Mouse (Mus musculus): ENCODE measurements around the gene Zbtb24.
A peak's percentile ranks its signal among the peaks of the same experiment; 100 is the strongest.
"Not testable (repeated sequence)": the region's sequence is repeated elsewhere in the genome, so short reads cannot be mapped to it uniquely, and the experiment has no call there.

Gene Zbtb24

GRCm38 (mm10) chr10:41450137-41450670 lies at the start of gene Zbtb24:
Zbtb24 (plus strand) TSS chr10:41450383.
- DNase-seq (ENCODE audit: low spot score in 2 of 2) = peak; percentile 93 to 94

DNA sequence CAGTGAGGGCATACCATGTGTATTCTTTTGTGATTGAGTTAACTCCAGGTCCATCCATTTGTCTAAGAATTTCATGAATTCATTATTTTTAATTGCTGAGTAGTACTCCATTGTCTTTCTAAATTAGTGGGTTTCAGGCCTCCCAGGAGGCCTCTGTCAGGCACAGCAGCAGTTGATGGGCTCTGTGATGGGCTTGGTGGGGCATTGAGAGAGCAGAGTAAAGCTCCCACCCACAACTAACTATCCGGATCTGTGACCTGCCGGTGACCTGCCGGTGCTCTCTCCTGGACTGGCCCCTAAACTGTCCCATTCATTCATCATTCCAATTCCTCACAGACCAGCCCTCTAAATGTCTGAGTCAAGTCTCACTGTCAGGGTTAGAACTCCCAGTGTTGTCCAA lies 49.1 kb upstream of the Zbtb24 start:
- no peak for DNase-seq (ENCODE audit: low spot score in 2 of 2)

DNA sequence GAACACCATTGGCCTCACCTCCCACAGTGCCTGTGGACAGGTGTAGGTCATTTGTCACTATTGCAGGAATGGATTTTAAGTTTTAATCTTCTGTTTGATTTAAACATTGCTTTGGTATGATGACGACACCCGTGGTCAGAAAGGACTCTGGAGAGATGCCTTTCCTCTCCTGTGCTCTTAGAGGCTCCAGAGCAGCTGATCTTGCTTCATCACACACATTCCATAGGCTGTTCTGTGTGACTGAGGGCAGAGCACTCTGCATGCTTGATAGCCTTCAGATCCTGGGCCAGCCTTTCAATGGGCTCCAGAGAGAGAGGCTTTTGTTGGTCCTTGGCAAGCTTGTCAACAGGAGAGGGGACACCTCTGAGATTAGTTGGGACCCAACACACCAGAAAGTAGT lies 46.8 kb upstream of the Zbtb24 start:
- no peak for DNase-seq (ENCODE audit: low spot score in 2 of 2)

DNA sequence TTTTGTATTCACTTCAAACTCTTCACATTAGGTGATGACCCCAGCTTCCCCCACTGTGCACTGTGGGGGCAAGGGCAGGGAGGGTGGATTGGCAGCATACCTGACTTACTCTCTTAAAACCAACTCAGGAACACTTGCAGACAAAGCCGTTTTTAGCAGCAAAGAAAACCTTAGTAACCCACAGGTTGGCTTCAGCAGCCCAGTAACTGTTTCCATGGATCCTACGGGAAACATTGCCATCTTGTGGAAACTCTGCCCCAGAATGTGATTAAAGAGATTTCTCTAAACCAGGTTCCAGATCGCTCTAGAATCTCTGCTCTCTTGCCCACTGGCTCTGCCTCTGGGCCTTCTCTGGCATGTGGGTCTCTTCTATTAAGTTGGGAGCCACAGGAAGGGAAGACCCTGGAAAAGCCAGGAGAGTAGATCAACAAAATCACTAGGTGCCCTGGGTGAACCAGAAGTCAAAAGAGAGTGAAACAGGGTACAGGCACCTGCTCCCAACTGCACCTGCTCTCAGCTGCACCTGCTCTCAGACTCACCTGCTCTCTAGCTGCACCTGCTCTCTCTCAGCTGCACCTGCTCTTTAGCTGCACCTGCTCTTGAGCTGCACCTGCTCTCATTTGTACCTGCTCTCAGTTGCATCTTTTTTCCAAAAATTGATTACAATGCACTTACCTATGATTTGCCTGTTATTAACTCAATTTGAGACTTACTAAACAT lies 46.1 kb upstream of the Zbtb24 start:
- peak; percentile 38 to 39 for DNase-seq (ENCODE audit: low spot score in 2 of 2)

GRCm38 (mm10) chr10:41410176-41410575 lies 40.0 kb upstream of the Zbtb24 start:
- not testable (repeated sequence) for DNase-seq (ENCODE audit: low spot score in 2 of 2)

DNA sequence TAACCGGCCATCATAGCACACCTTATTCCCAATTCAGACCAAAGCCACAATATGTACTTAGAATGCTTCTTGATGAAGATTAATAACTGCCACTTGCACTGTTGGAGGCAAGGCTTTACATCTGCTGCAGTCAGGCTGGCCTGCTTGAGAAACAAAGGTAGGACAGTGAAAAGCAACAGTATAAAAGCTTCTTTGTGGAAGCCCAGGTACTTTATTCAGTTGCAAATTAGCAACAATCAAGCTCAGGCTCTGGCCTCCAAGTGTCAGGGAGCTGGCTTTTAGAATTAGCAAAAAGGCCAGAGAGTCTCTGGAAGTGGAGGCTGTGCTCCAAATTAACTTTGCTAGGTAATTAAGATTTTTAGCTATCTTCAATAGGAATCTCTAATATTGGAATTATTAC lies 39.4 kb upstream of the Zbtb24 start:
- DNase-seq (ENCODE audit: low spot score in 2 of 2) = not testable (repeated sequence)

- DNase-seq (ENCODE audit: low spot score in 2 of 2) = not testable (repeated sequence)
Observed at GRCm38 (mm10) chr10:41413471-41413870, 36.7 kb upstream of the Zbtb24 start.

GRCm38 (mm10) chr10:41415368-41415767 lies 34.8 kb upstream of the Zbtb24 start:
- DNase-seq (ENCODE audit: low spot score in 2 of 2) = not testable (repeated sequence)

GRCm38 (mm10) chr10:41420496-41421200 lies 29.5 kb upstream of the Zbtb24 start:
- no peak for DNase-seq (ENCODE audit: low spot score in 2 of 2)

DNA sequence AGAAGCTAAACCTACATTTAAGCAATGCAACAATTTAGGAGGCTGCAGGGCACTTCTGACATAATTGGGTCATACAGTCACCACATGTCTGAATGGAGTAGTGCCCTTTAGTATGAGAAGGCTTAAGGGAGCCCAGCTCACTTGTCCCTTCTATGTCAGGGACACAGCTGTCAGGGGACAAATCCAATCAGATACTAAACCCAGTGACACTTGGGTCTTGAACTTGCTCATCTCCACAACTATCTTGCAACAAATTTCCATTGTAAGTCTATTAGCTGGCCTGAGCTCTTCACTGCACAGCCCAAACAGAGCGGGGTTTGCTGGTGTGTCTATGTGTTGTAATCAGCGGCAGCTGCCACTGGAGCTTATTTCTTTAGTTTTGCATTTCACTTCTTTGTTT lies 26.5 kb upstream of the Zbtb24 start:
- DNase-seq (ENCODE audit: low spot score in 2 of 2) = no peak

DNA sequence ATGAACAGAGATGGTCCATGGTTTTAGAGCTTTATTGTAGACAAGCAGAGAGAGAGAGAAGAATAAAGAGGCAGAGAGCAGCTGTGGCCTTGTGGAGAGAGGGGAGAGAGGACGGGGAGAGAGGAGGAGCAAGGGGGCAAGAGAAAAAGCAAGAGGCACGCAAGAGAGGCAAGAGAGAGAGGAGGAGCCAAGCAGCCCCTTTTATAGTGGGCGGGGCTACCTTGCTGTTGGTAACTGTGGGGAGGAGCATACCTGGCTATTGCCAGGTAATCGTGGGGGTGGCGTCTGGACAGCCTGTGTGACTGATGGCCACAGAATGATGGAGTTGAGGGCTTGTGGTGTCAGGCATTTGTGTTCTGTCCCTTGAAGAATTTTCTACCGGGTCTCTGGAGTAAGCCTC lies 23.8 kb upstream of the Zbtb24 start:
- no peak for DNase-seq (ENCODE audit: low spot score in 2 of 2)

GRCm38 (mm10) chr10:41434624-41435023 lies 15.6 kb upstream of the Zbtb24 start:
- DNase-seq (ENCODE audit: low spot score in 2 of 2) = peak; percentile 53 to 69

- no peak for DNase-seq (ENCODE audit: low spot score in 2 of 2)
Observed at GRCm38 (mm10) chr10:41435141-41435540, 15.0 kb upstream of the Zbtb24 start.

GRCm38 (mm10) chr10:41448216-41448615 lies 2.0 kb upstream of the Zbtb24 start:
- no peak for DNase-seq (ENCODE audit: low spot score in 2 of 2)

DNA sequence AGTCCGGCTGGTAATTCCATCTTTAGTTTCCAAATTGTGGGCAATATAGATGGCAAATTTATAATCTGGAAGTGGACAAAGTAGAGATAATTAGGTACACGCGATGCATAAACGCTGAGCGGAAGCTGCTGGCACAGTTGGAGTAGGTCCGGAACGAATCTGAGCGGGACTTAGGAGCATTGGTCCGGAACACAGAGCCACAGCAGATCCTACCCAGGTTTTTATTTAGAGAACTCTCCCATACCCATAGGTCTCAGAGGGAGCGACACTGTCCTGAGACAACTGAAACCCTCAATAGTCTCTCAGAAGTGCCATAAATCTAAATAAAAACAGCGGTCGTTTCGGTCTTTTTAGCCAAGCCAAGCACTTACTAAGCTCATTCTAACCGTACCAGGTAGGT lies 499 bp upstream of the Zbtb24 start:
- peak in 1 of 2 experiments; percentile 37 for DNase-seq (ENCODE audit: low spot score in 2 of 2)

DNA sequence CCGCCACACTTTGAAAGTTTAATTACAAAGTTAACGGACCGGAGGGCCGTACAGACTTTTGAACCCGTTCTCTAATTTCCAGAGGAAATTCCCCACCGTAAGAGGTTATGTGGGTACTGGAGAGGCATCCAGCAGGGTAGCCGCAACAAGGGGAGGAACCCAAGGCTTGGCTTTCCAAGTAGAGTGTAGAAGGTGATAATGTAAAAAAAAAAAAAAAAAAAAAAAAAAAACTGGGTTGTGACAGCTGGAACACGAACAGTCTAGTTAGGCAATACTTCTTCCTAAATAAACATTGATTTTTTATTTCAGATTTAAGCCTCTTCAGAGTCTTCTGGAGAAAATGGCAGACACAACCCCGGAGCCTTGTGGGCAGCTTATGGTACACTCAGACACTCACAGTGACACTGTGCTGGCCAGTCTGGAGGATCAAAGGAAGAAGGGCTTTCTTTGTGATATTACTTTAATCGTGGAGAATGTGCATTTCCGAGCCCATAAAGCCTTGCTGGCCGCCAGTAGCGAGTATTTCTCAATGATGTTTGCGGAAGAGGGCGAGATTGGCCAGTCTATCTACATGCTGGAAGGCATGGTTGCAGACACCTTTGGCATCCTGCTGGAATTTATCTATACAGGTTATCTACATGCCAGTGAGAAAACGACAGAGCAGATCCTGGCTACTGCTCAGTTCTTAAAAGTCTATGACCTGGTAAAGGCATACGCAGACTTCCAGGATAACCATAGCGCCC lies 768 bp downstream of the Zbtb24 start:
- no peak for DNase-seq (ENCODE audit: low spot score in 2 of 2)

DNA sequence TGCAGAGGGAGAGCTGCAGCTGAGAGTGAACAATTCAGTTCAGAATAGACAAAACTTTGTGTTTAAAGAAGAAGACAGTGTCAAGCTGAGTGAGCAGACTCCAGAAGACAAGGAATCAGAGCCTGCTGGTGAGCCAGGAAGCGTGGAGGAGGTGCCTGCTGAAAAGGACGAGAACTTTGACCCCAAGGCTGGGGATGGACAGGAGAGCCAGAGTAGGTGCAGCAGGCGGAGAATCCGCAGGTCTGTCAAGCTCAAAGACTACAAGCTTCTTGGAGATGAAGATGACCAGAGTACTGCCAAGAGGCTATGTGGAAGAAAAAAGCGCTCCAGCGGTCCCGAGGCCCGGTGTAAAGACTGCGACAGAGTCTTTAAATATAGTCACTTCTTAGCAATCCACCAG lies 1.5 kb downstream of the Zbtb24 start:
- DNase-seq (ENCODE audit: low spot score in 2 of 2) = no peak

DNA sequence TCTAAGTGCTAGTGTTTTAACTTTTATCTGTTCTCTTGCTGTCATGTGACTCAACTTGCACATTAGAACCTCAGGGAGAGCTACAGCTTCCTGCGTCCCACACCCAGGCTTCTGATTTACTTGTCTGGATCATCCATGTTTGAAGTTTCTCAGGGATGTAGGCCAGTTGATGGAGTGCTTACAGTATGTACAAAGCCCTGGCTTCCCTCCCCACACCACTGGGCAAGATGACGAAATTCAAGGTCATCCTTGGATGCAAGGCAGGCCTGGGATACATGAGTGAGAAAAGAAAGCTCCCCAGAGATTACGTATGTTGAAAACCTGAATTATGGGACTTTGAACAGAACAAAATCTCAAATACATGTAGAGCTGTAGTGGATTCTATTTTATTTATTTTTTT lies 2.6 kb downstream of the Zbtb24 start:
- DNase-seq (ENCODE audit: low spot score in 2 of 2) = no peak

DNA sequence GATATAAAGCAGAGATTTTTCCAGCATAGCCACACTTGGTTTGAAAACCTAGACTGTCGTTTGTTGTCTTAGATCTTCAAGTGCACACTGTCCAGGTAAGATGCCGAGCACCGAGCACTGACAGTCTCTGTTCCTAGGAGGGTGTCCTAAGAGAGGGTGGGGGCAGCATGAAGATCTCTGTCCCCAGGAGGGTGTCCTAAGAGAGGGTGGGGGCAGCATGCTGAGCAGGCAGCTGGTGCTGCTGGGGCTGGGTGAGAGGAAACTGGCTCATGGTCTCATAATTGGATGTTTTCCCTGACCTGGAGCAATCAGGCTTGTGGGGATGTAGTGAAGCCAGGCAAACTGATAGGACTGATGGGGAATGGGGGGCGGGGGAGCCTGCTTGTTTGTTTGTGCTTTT lies 9.8 kb downstream of the Zbtb24 start:
- no peak for DNase-seq (ENCODE audit: low spot score in 2 of 2)

GRCm38 (mm10) chr10:41460501-41460900 lies 10.3 kb downstream of the Zbtb24 start:
- DNase-seq (ENCODE audit: low spot score in 2 of 2) = no peak

DNA sequence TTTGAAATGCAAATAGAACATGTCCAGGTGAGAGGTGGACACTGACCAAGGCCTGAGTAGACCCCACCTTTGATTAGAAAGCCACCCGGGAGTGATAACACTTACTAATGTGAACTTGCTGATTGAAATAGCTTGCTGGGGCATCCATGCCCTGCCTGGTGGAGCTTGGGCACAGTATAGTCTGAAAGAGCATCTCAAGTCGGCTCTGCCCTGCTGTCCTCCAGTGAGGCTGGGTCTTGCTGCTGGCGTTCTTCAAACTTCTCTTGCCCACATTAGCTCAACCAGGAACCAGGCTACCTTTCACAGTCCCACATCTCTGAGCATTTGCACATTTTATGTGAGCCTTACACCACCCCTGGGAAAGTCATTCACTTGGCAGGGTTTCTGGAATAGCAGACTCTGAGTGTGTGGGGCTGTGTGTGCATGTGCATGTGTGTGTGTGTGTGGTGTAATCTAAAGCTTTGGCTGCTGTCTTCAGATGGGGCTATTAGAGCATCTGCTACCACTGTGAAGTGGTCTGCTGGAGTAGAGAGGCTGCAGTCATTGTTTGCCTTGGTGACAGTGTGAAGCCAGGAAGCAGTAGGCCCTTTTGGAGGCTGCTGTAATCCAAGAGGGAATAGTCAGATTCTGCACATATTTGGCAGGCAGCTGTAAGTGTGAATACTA lies 11.0 kb downstream of the Zbtb24 start:
- DNase-seq (ENCODE audit: low spot score in 2 of 2) = no peak

All from right cerebral cortex, adult 2 months (tissue).